Mouse (Mus musculus): ENCODE measurements around the gene Wdr48.

- TF ChIP-seq CTCF (conservative IDR thresholded peaks at IDR 0.05; ENCODE audit: low read length) (no peak), POU5F1 (IDR thresholded peaks at IDR 0.05; ENCODE audit: borderline replicate concordance, low read length) (no peak), NANOG (IDR thresholded peaks at IDR 0.05; ENCODE audit: borderline replicate concordance, low read length) (no peak)
Observed at GRCm38 (mm10) chr9:119899446-119899845, 4.8 kb downstream of the Wdr48 start.

Data from E14TG2a.4 (cell line).